Mouse (Mus musculus) kidney, postnatal 0 days (tissue): ENCODE measurements around the gene Rab1b. TPM values are rescaled to one million over a fixed set of nuclear protein-coding genes. Genes with fewer than 3 reads are reported as not detected.
A peak's percentile ranks its signal among the peaks of the same experiment; 100 is the strongest.

Source experiments
- ATAC-seq: fragments of 200-750 bp; cut with Nextera tagmentation; replicated peaks from 2 replicates; pipeline ENCODE4 v1.8.0; 2017; ENCODE audit warnings: low read depth, moderate number of reproducible peaks, moderate TSS enrichment, moderate library complexity; ENCODE audit not compliant: low FRiP score
- DNase-seq: peaks from one replicate; pipeline ENCODE4 v3.0.0-alpha.2; 2016; ENCODE audit warnings: low spot score
- H3K27ac ChIP-seq: fragments of 300-500 bp; sonication (generic); 2 replicates; pipeline ENCODE4 v1.5.1; 2014; ENCODE audit warnings: mild to moderate bottlenecking
- H3K27me3 ChIP-seq: fragments of 300-500 bp; sonication (generic); 2 replicates; pipeline ENCODE4 v1.6.1; 2014; ENCODE audit warnings: low read length, mixed read lengths; ENCODE audit not compliant: insufficient read depth
- H3K36me3 ChIP-seq: fragments of 300-500 bp; sonication (generic); 2 replicates; pipeline ENCODE4 v1.6.1; 2014; ENCODE audit warnings: low read length, mixed read lengths; ENCODE audit not compliant: insufficient read depth
- H3K4me1 ChIP-seq: fragments of 300-500 bp; sonication (generic); replicated peaks from 2 replicates; pipeline ENCODE4 v1.6.1; 2014; ENCODE audit warnings: antibody characterized with exemption, low read length, mixed read lengths; ENCODE audit not compliant: insufficient read depth
- H3K4me2 ChIP-seq: fragments of 300-500 bp; sonication (generic); 2 replicates; pipeline ENCODE4 v1.6.1; 2014; ENCODE audit warnings: mild to moderate bottlenecking, low read length, moderate library complexity, mixed read lengths
- H3K4me3 ChIP-seq: fragments of 300-500 bp; sonication (generic); replicated peaks from 2 replicates; pipeline ENCODE4 v1.5.1; 2014; ENCODE audit warnings: low read depth, low read length
- H3K9ac ChIP-seq: fragments of 300-500 bp; sonication (generic); 2 replicates; pipeline ENCODE4 v1.6.1; 2014; ENCODE audit warnings: low read depth, low read length
- H3K9me3 ChIP-seq: fragments of 300-500 bp; sonication (generic); replicated peaks from 2 replicates; pipeline ENCODE4 v1.6.1; 2016; ENCODE audit warnings: low read length, inconsistent platforms, mixed read lengths
- CTCF ChIP-seq: IDR thresholded peaks from 2 replicates; pipeline ENCODE4 v1.5.1; 2016; ENCODE audit warnings: antibody characterized with exemption, low read depth, mild to moderate bottlenecking, moderate library complexity
- WGBS: fragments of 180-500 bp; shearing (Covaris S2); extraction: QIAGEN DNeasy Blood & Tissue Kit; methylation state at CpG from one replicate; pipeline ENCODE4 v1.1.7; 2014; 5-methylcytosine and 5-hydroxymethylcytosine counted together
- polyA plus RNA-seq: library from polyadenylated mRNA; unstranded; fragments of >200 nt; fragmentation: Nextera tagmentation; extraction: Ambion mirVana; gene quantifications from 2 replicates; pipeline ENCODE4 v1.2.1, GENCODE M21; 2015

Rab1b gene
- polyA plus RNA-seq, 1 experiment from 2014 or later: 270 TPM

- Histone ChIP-seq H3K27ac (no peak overlapping the region), H3K4me1 (peaks cover 27% of the 10 kb centered on the region), H3K27me3 (no peaks in the 10 kb centered on the region), H3K4me3 (no peak overlapping the region), H3K9ac (no peak overlapping the region), H3K4me2 (peak overlapping the region; percentile 86), H3K9me3 (no peaks in the 10 kb centered on the region), H3K36me3 (no peaks in the 10 kb centered on the region)
- WGBS: 74% methylated on average over 5 of the region's 5 CpGs
- DNase-seq (no peak), ATAC-seq (no peak)
- no peak for TF ChIP-seq CTCF
These were observed 37.4 kb downstream of the Rab1b start for GRCm38 (mm10) chr19:5069486-5069885.

- peak overlapping the region; percentile 64 for H3K9ac ChIP-seq
- peak overlapping the region; percentile 86 for H3K4me2 ChIP-seq
- peaks cover 27% of the 10 kb centered on the region for H3K4me1 ChIP-seq
- no peak for DNase-seq
- no peaks in the 10 kb centered on the region for H3K36me3 ChIP-seq
- WGBS: 25% methylated on average over 21 of the region's 21 CpGs
- 0 out of 2 replicates have a peak, but pooled peaks have one; percentile 8 for TF ChIP-seq CTCF
- no peaks in the 10 kb centered on the region for H3K27me3 ChIP-seq
- H3K4me3 ChIP-seq: peak overlapping the region; percentile 50
- peak; percentile 15; the same call in 1 of the 2 replicates for ATAC-seq
- H3K9me3 ChIP-seq: no peaks in the 10 kb centered on the region
- peak overlapping the region; percentile 70; the same call in 1 of the 2 replicates for H3K27ac ChIP-seq
These were observed 38.2 kb downstream of the Rab1b start for GRCm38 (mm10) chr19:5068570-5069234.

- Histone ChIP-seq H3K4me2 (peak within 1 kb of the TSS; percentile 86), H3K4me1 (peaks cover 27% of the 10 kb centered on the region), H3K36me3 (no peaks in the 10 kb centered on the region), H3K27ac (peak within 1 kb of the TSS; percentile 70), H3K4me3 (peak within 1 kb of the TSS; percentile 50), H3K9me3 (no peaks in the 10 kb centered on the region), H3K27me3 (no peaks in the 10 kb centered on the region), H3K9ac (peak within 1 kb of the TSS; percentile 64)
- 0 out of 2 replicates have a peak, but pooled peaks have one; percentile 11 for ATAC-seq
- WGBS: 2% methylated on average over 53 of the region's 56 CpGs
- TF ChIP-seq CTCF: no peak
- DNase-seq: peak; percentile 82
These were observed 38.9 kb downstream of the Rab1b start, which contains the start of gene Cd248 for GRCm38 (mm10) chr19:5067867-5068569. Gene Cd248 (plus strand): TSS chr19:5068078.

DNA sequence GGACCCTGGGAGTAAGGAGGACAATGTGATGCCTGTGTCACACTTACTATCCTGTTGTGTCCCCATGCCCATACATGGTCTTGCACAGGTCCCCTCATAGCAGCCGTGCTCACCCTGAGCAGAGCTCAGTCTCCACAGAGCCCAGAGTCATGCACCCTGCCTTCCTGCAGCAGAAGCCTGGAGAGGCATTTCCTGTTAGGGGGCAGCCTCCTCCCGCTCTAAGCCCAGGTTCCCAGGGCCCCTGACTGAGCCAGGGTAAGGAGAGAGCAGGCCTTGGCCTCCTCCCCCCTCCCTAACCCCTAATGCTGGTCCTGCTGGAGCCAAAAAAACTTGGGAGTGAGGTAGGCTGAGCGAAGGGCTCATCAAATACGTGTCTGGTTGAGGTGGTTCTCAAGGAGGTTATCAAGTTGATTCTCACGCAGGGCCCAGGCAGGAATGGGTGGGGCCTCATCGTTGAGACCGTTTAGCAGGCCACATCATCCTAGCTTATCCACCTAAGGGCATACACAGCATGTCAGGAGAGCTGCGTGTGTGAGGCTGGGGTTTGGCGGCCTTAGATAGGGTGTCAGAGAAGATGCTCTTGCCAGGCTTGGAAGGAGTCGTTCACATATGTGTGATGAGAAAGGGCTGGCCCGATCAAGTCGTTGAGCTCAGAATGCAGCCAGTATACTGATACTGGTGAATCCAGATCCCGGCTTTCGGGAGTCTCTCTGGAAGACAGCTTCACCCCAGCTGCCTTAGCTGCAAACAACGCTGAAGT, 39.7 kb downstream of the Rab1b start:
- WGBS: 8% methylated on average over 15 of the region's 15 CpGs
- Histone ChIP-seq H3K9ac (no peak overlapping the region), H3K27ac (peak overlapping the region; percentile 70), H3K4me3 (peak overlapping the region; percentile 50; the same call in 1 of the 2 replicates), H3K4me2 (peak overlapping the region; percentile 86), H3K4me1 (peaks cover 27% of the 10 kb centered on the region), H3K36me3 (no peaks in the 10 kb centered on the region), H3K9me3 (no peaks in the 10 kb centered on the region), H3K27me3 (no peaks in the 10 kb centered on the region)
- ATAC-seq (no peak), DNase-seq (no peak)
- no peak for TF ChIP-seq CTCF

DNA sequence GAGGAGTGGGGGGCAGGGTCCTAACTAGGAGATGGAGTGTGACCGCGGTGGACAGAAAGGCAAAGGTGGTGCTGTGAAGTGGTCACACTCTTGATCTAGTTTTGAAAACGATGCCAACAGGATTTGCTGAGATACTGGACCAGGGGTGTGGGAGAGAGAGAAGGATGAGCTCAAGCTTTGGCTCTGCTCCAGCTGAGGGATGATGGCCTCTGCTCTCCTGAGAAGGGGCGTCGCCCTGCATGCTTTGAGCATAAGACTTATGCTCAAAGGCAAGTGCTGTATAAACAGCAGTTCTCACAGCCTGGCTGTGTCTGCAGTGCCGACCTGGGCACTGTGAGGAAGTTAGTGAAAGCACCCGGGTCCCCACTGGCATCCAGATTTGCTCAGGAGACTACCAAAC, 41.8 kb downstream of the Rab1b start:
- ATAC-seq (no peak), DNase-seq (no peak)
- H3K4me1 ChIP-seq: peaks cover 38% of the 10 kb centered on the region
- WGBS: 49% methylated on average over 7 of the region's 7 CpGs
- TF ChIP-seq CTCF: no peak
- no peak overlapping the region for H3K4me3 ChIP-seq
- no peak overlapping the region for H3K4me2 ChIP-seq
- no peaks in the 10 kb centered on the region for H3K27me3 ChIP-seq
- no peaks in the 10 kb centered on the region for H3K36me3 ChIP-seq
- no peak overlapping the region for H3K9ac ChIP-seq
- no peaks in the 10 kb centered on the region for H3K9me3 ChIP-seq
- H3K27ac ChIP-seq: no peak overlapping the region

DNA sequence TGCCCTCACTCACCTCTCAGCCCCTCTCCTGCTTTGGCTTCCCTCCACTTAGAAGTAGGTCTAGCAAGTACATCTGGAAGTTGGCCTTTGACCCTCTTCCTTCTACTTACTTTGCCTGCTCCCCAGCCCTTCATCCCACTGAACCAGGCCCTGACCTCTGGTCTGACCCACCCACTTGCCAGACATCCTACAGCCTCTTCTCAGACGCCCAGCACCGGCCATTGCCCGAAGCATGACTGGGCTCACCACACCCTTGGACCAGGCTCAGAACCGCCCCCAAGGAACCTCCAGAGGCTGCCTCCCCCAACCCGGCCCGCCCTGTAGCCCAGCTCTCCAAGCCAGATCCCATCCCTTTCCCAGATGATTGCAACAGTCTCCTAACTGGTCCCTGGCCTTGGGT, 44.4 kb downstream of the Rab1b start:
- H3K36me3 ChIP-seq: no peaks in the 10 kb centered on the region
- DNase-seq (no peak), ATAC-seq (no peak)
- H3K4me1 ChIP-seq: peaks cover 39% of the 10 kb centered on the region
- no peak for TF ChIP-seq CTCF
- H3K27me3 ChIP-seq: no peaks in the 10 kb centered on the region
- no peak overlapping the region for H3K4me2 ChIP-seq
- H3K9ac ChIP-seq: no peak overlapping the region
- H3K9me3 ChIP-seq: no peaks in the 10 kb centered on the region
- WGBS: 59% methylated on average over 6 of the region's 6 CpGs
- no peak overlapping the region for H3K27ac ChIP-seq
- no peak overlapping the region for H3K4me3 ChIP-seq
